ENCODE assay signal across 14 mouse cellular contexts in genomic region chr4:152405671-152406201, GRCm38 (mm10).
A peak's percentile ranks its signal among the peaks of the same experiment; 100 is the strongest.
DNase-seq lines count a peak whose midpoint lies in the region; ATAC-seq lines count a peak whose summit lies in the region.
"Had no signal": no experiment of that assay in that cellular context is flagged by ENCODE, and none has a peak within 500 bp of the region (broad histone marks: within the 10 kb centered on the region; RNA-seq: fewer than 3 reads in every experiment).

No protein-coding gene starts in this region.

- no peaks in the 10 kb centered on the region for H3K27me3 ChIP-seq in embryonic facial prominence, embryonic 13.5 days
- no peaks in the 10 kb centered on the region for H3K27me3 ChIP-seq in embryonic facial prominence, embryonic 10.5 days (replicated peaks; ENCODE audit: low read depth, poor library complexity, severe bottlenecking)
- H3K27me3 ChIP-seq in midbrain, embryonic 12.5 days: no peaks in the 10 kb centered on the region
- no peaks in the 10 kb centered on the region for H3K27me3 ChIP-seq in midbrain, embryonic 11.5 days (ENCODE audit: control insufficient read depth, insufficient read depth, low read length)
- H3K27me3 ChIP-seq in forebrain, embryonic 15.5 days: no peaks in the 10 kb centered on the region
- no peaks in the 10 kb centered on the region for H3K27me3 ChIP-seq in neural tube, embryonic 15.5 days (replicated peaks)
- H3K27me3 ChIP-seq: stomach, embryonic 15.5 days had no signal

- peaks cover 36% of the 10 kb centered on the region for H3K4me1 ChIP-seq in embryonic facial prominence, embryonic 13.5 days
- H3K4me1 ChIP-seq in embryonic facial prominence, embryonic 10.5 days: peaks cover 28% of the 10 kb centered on the region
- peaks cover 22% of the 10 kb centered on the region; the same call in 1 of the 2 replicates for H3K4me1 ChIP-seq in midbrain, embryonic 12.5 days
- no peaks in the 10 kb centered on the region for H3K4me1 ChIP-seq in midbrain, embryonic 11.5 days (ENCODE audit: control insufficient read depth, insufficient read depth, low read length)
- peaks cover 32% of the 10 kb centered on the region for H3K4me1 ChIP-seq in forebrain, embryonic 15.5 days
- peaks cover 25% of the 10 kb centered on the region for H3K4me1 ChIP-seq in neural tube, embryonic 15.5 days
- H3K4me1 ChIP-seq: limb, embryonic 12.5 days; stomach, embryonic 15.5 days had no signal

- no peaks in the 10 kb centered on the region for H3K36me3 ChIP-seq in embryonic facial prominence, embryonic 13.5 days
- H3K36me3 ChIP-seq in embryonic facial prominence, embryonic 10.5 days (replicated peaks): no peaks in the 10 kb centered on the region
- no peaks in the 10 kb centered on the region for H3K36me3 ChIP-seq in midbrain, embryonic 12.5 days
- no peaks in the 10 kb centered on the region for H3K36me3 ChIP-seq in midbrain, embryonic 11.5 days (ENCODE audit: control insufficient read depth, insufficient read depth, low read length)
- no peaks in the 10 kb centered on the region for H3K36me3 ChIP-seq in forebrain, embryonic 15.5 days
- no peaks in the 10 kb centered on the region for H3K36me3 ChIP-seq in neural tube, embryonic 15.5 days
- H3K36me3 ChIP-seq: limb, embryonic 12.5 days; stomach, embryonic 15.5 days had no signal

- no peak overlapping the region for H3K4me2 ChIP-seq in embryonic facial prominence, embryonic 13.5 days
- no peak overlapping the region for H3K4me2 ChIP-seq in midbrain, embryonic 12.5 days (replicated peaks)
- H3K4me2 ChIP-seq in midbrain, embryonic 11.5 days: no peak overlapping the region
- H3K4me2 ChIP-seq in forebrain, embryonic 15.5 days (replicated peaks): peak overlapping the region; percentile 0; the same call in 1 of the 2 replicates
- no peak overlapping the region for H3K4me2 ChIP-seq in neural tube, embryonic 15.5 days
- H3K4me2 ChIP-seq: limb, embryonic 12.5 days; stomach, embryonic 15.5 days had no signal

- H3K9ac ChIP-seq in embryonic facial prominence, embryonic 13.5 days: 0 out of 2 replicates have a peak overlapping the region, but pooled peaks have one; percentile 21
- H3K9ac ChIP-seq in midbrain, embryonic 12.5 days (replicated peaks): no peak overlapping the region; the same call in 1 of the 2 replicates
- H3K9ac ChIP-seq in midbrain, embryonic 11.5 days (ENCODE audit: low read length): no peak overlapping the region
- H3K9ac ChIP-seq in forebrain, embryonic 15.5 days (replicated peaks): peak overlapping the region; percentile 3; the same call in 1 of the 2 replicates
- no peak overlapping the region; the same call in 1 of the 2 replicates for H3K9ac ChIP-seq in neural tube, embryonic 15.5 days (replicated peaks)
- H3K9ac ChIP-seq: limb, embryonic 12.5 days; stomach, embryonic 15.5 days had no signal

- H3K4me3 ChIP-seq in embryonic facial prominence, embryonic 13.5 days: no peak overlapping the region
- H3K4me3 ChIP-seq in embryonic facial prominence, embryonic 10.5 days: no peak overlapping the region
- H3K4me3 ChIP-seq in midbrain, embryonic 12.5 days: no peak overlapping the region
- H3K4me3 ChIP-seq in midbrain, embryonic 11.5 days (ENCODE audit: low read depth, low read length): no peak overlapping the region
- no peak overlapping the region for H3K4me3 ChIP-seq in forebrain, embryonic 15.5 days
- no peak overlapping the region for H3K4me3 ChIP-seq in neural tube, embryonic 15.5 days (replicated peaks)
- H3K4me3 ChIP-seq: limb, embryonic 12.5 days; stomach, embryonic 15.5 days had no signal

- no peaks in the 10 kb centered on the region for H3K9me3 ChIP-seq in embryonic facial prominence, embryonic 13.5 days
- H3K9me3 ChIP-seq in embryonic facial prominence, embryonic 10.5 days: no peaks in the 10 kb centered on the region
- H3K9me3 ChIP-seq in midbrain, embryonic 12.5 days: no peaks in the 10 kb centered on the region
- H3K9me3 ChIP-seq in midbrain, embryonic 11.5 days (ENCODE audit: control insufficient read depth, low read length): no peaks in the 10 kb centered on the region
- no peaks in the 10 kb centered on the region for H3K9me3 ChIP-seq in forebrain, embryonic 15.5 days
- H3K9me3 ChIP-seq in neural tube, embryonic 15.5 days (replicated peaks): no peaks in the 10 kb centered on the region
- H3K9me3 ChIP-seq: limb, embryonic 12.5 days; stomach, embryonic 15.5 days had no signal

- WGBS in embryonic facial prominence, embryonic 13.5 days: 73% methylated on average over 7 of the region's 7 CpGs
- 84% methylated on average over 7 of the region's 7 CpGs for WGBS in embryonic facial prominence, embryonic 10.5 days
- 82% methylated on average over 7 of the region's 7 CpGs for WGBS in midbrain, embryonic 12.5 days
- 84% methylated on average over 7 of the region's 7 CpGs for WGBS in midbrain, embryonic 11.5 days
- WGBS in forebrain, embryonic 15.5 days: 55% methylated on average over 7 of the region's 7 CpGs
- 68% methylated on average over 7 of the region's 7 CpGs for WGBS in neural tube, embryonic 15.5 days

- DNase-seq in embryonic facial prominence, embryonic 10.5 days (ENCODE audit: low spot score): no peak
- no peak for DNase-seq in midbrain, embryonic 11.5 days (ENCODE audit: low spot score, missing footprints)
- no peak for DNase-seq in heart, adult 11 months
- DNase-seq in thymus, postnatal 4 days: no peak
- DNase-seq: heart, postnatal 10 days; kidney, adult 18-20 months; lung, adult 18-20 months; right cerebral cortex, postnatal 14 days had no signal

- ATAC-seq in embryonic facial prominence, embryonic 13.5 days (ENCODE audit: insufficient number of reproducible peaks, insufficient read depth, low FRiP score, low TSS enrichment, low read depth): no peak
- no peak for ATAC-seq in midbrain, embryonic 12.5 days (ENCODE audit: low FRiP score, low read depth)
- no peak for ATAC-seq in midbrain, embryonic 11.5 days (ENCODE audit: low FRiP score)
- ATAC-seq in forebrain, embryonic 15.5 days (replicated peaks): peak; percentile 17; the same call in 1 of the 2 replicates
- ATAC-seq in neural tube, embryonic 15.5 days (ENCODE audit: low FRiP score): peak; percentile 44

- peak overlapping the region; percentile 77 for H3K27ac ChIP-seq in embryonic facial prominence, embryonic 13.5 days
- no peak overlapping the region for H3K27ac ChIP-seq in embryonic facial prominence, embryonic 10.5 days (replicated peaks)
- H3K27ac ChIP-seq in midbrain, embryonic 12.5 days (replicated peaks): 0 out of 2 replicates have a peak overlapping the region, but pooled peaks have one; percentile 5
- no peak overlapping the region for H3K27ac ChIP-seq in midbrain, embryonic 11.5 days (ENCODE audit: low read depth, low read length)
- H3K27ac ChIP-seq in forebrain, embryonic 15.5 days (replicated peaks): peak overlapping the region; percentile 79
- H3K27ac ChIP-seq in neural tube, embryonic 15.5 days (replicated peaks): peak overlapping the region; percentile 74
- H3K27ac ChIP-seq: limb, embryonic 12.5 days; stomach, embryonic 15.5 days had no signal

Comparison
In these comparisons a context has a peak if more than half of its experiments do, and no peak if none do; other contexts are left out.
1. H3K27ac ChIP-seq: peak in embryonic facial prominence, embryonic 13.5 days (single experiment), midbrain, embryonic 12.5 days (single experiment), forebrain, embryonic 15.5 days (single experiment) and neural tube, embryonic 15.5 days (single experiment); none in embryonic facial prominence, embryonic 10.5 days (single experiment) and midbrain, embryonic 11.5 days (single experiment).
2. ATAC-seq: peak in forebrain, embryonic 15.5 days (single experiment) and neural tube, embryonic 15.5 days (single experiment); none in embryonic facial prominence, embryonic 13.5 days (single experiment), midbrain, embryonic 12.5 days (single experiment) and midbrain, embryonic 11.5 days (single experiment).
3. H3K9ac ChIP-seq: peak in embryonic facial prominence, embryonic 13.5 days (single experiment) and forebrain, embryonic 15.5 days (single experiment); none in midbrain, embryonic 12.5 days (single experiment), midbrain, embryonic 11.5 days (single experiment) and neural tube, embryonic 15.5 days (single experiment).